Mouse (Mus musculus) thymus, adult 2 months (tissue): ENCODE results near the gene Rap1gap2. TPM values are rescaled to one million over a fixed set of nuclear protein-coding genes. Genes with fewer than 3 reads are reported as not detected.

Experiments used
- DNase-seq: peaks from one replicate; pipeline ENCODE4 v3.0.0; 2021
- H3K27ac ChIP-seq: fragments of 200-500 bp; 2 replicates; pipeline ENCODE4 v1.5.1; 2012; ENCODE audit warnings: low read length, control low read depth; ENCODE audit not compliant: control insufficient read depth, insufficient read depth
- H3K27me3 ChIP-seq: fragments of 200-500 bp; 2 replicates; pipeline ENCODE4 v1.6.1; 2012; ENCODE audit warnings: mild to moderate bottlenecking, low read length, moderate library complexity, mixed read lengths; ENCODE audit not compliant: control insufficient read depth, insufficient read depth
- H3K36me3 ChIP-seq: fragments of 200-500 bp; 2 replicates; pipeline ENCODE4 v1.6.1; 2012; ENCODE audit warnings: mild to moderate bottlenecking, low read length, moderate library complexity; ENCODE audit not compliant: control insufficient read depth, insufficient read depth
- H3K4me1 ChIP-seq: fragments of 200-500 bp; replicated peaks from 2 replicates; pipeline ENCODE4 v1.6.1; 2012; ENCODE audit warnings: low read length; ENCODE audit not compliant: control insufficient read depth, insufficient read depth
- H3K4me3 ChIP-seq: fragments of 200-500 bp; 2 replicates; pipeline ENCODE4 v1.5.1; 2012; ENCODE audit warnings: mild to moderate bottlenecking, low read length, control low read depth, moderate library complexity; ENCODE audit not compliant: control insufficient read depth, insufficient read depth
- CTCF ChIP-seq: fragments of 200-500 bp; IDR thresholded peaks from 2 replicates; pipeline ENCODE4 v1.5.1; 2012; ENCODE audit warnings: mild to moderate bottlenecking, control low read depth, low read length, moderate library complexity, borderline replicate concordance; ENCODE audit not compliant: control insufficient read depth, poor library complexity, insufficient read depth; ENCODE audit errors: extremely low read depth
- POLR2A ChIP-seq: fragments of 200-500 bp; IDR thresholded peaks from 2 replicates; pipeline ENCODE4 v1.6.1; 2012; ENCODE audit warnings: mild to moderate bottlenecking, low read length, control low read depth, moderate library complexity; ENCODE audit not compliant: control insufficient read depth, poor library complexity, insufficient read depth; ENCODE audit errors: extremely low read depth
- WGBS: fragments of 180-500 bp; shearing (Covaris S2); methylation state at CpG from one replicate; pipeline ENCODE4 v1.1.7; 2018; 5-methylcytosine and 5-hydroxymethylcytosine counted together
- polyA plus RNA-seq: library from polyadenylated mRNA; depleted of rRNA; stranded (reverse); fragments of >200 nt; gene quantifications from 2 replicates; pipeline ENCODE4 v1.2.3, GENCODE M21; 2012

Gene Rap1gap2
- polyA plus RNA-seq, 1 experiment, result 7.0 TPM

GRCm38 (mm10) chr11:74459651-74460050, 151.1 kb downstream of the Rap1gap2 start:
- no peaks in the 10 kb centered on the region for H3K27me3 ChIP-seq
- TF ChIP-seq POLR2A (no peak), CTCF (no peak)
- no peak for DNase-seq
- no peak overlapping the region for H3K4me3 ChIP-seq
- H3K36me3 ChIP-seq, result no peaks in the 10 kb centered on the region
- 89% methylated on average over 8 of the region's 8 CpGs for WGBS
- no peaks in the 10 kb centered on the region for H3K4me1 ChIP-seq
- H3K27ac ChIP-seq, result no peak overlapping the region

GRCm38 (mm10) chr11:74458400-74458799, 152.3 kb downstream of the Rap1gap2 start:
- no peaks in the 10 kb centered on the region for H3K4me1 ChIP-seq
- no peaks in the 10 kb centered on the region for H3K36me3 ChIP-seq
- no peak overlapping the region for H3K4me3 ChIP-seq
- no peak for DNase-seq
- no peak for TF ChIP-seq POLR2A
- no peak overlapping the region for H3K27ac ChIP-seq
- H3K27me3 ChIP-seq, result no peaks in the 10 kb centered on the region
- 84% methylated on average over 3 of the region's 3 CpGs for WGBS

GRCm38 (mm10) chr11:74457194-74457593, 153.5 kb downstream of the Rap1gap2 start:
- DNase-seq, result no peak
- H3K4me1 ChIP-seq, result no peaks in the 10 kb centered on the region
- no peak overlapping the region for H3K27ac ChIP-seq
- WGBS, result 89% methylated on average over 10 of the region's 10 CpGs
- no peaks in the 10 kb centered on the region for H3K36me3 ChIP-seq
- H3K27me3 ChIP-seq, result no peaks in the 10 kb centered on the region
- H3K4me3 ChIP-seq, result no peak overlapping the region
- TF ChIP-seq POLR2A (no peak), CTCF (no peak)

- no peaks in the 10 kb centered on the region for H3K36me3 ChIP-seq
- no peak overlapping the region for H3K27ac ChIP-seq
- H3K4me1 ChIP-seq, result no peaks in the 10 kb centered on the region
- 94% methylated on average over 4 of the region's 4 CpGs for WGBS
- H3K4me3 ChIP-seq, result no peak overlapping the region
- H3K27me3 ChIP-seq, result no peaks in the 10 kb centered on the region
- TF ChIP-seq CTCF (no peak), POLR2A (no peak)
- DNase-seq, result no peak
Measured at GRCm38 (mm10) chr11:74448556-74448955, 162.2 kb downstream of the Rap1gap2 start.

GRCm38 (mm10) chr11:74447991-74448403, 162.7 kb downstream of the Rap1gap2 start:
- Histone ChIP-seq H3K27ac (no peak overlapping the region), H3K4me1 (no peaks in the 10 kb centered on the region), H3K27me3 (no peaks in the 10 kb centered on the region), H3K36me3 (no peaks in the 10 kb centered on the region), H3K4me3 (no peak overlapping the region)
- WGBS, result 96% methylated on average over 6 of the region's 6 CpGs
- TF ChIP-seq POLR2A, result no peak
- TF ChIP-seq CTCF, result no peak
- DNase-seq, result no peak

GRCm38 (mm10) chr11:74445591-74445990, 165.1 kb downstream of the Rap1gap2 start:
- WGBS, result 74% methylated on average over 3 of the region's 3 CpGs
- no peak overlapping the region for H3K4me3 ChIP-seq
- no peaks in the 10 kb centered on the region for H3K4me1 ChIP-seq
- no peak for DNase-seq
- TF ChIP-seq CTCF (no peak), POLR2A (no peak)
- no peak overlapping the region for H3K27ac ChIP-seq
- H3K27me3 ChIP-seq, result no peaks in the 10 kb centered on the region
- H3K36me3 ChIP-seq, result no peaks in the 10 kb centered on the region

- Histone ChIP-seq H3K27me3 (no peaks in the 10 kb centered on the region), H3K4me3 (no peak overlapping the region), H3K4me1 (no peaks in the 10 kb centered on the region), H3K27ac (no peak overlapping the region), H3K36me3 (no peaks in the 10 kb centered on the region)
- no peak for DNase-seq
- TF ChIP-seq POLR2A (no peak), CTCF (no peak)
- 77% methylated on average over 5 of the region's 5 CpGs for WGBS
Measured at GRCm38 (mm10) chr11:74443924-74444256, 166.8 kb downstream of the Rap1gap2 start.
